Mouse (Mus musculus): Measurements from ENCODE around the gene Pan3. TPM values are rescaled to one million over a fixed set of nuclear protein-coding genes. Genes with fewer than 3 reads are reported as not detected.

Pan3 gene
- polyA plus RNA-seq, 1 experiment from 2014 or later = 46.9 TPM

DNA sequence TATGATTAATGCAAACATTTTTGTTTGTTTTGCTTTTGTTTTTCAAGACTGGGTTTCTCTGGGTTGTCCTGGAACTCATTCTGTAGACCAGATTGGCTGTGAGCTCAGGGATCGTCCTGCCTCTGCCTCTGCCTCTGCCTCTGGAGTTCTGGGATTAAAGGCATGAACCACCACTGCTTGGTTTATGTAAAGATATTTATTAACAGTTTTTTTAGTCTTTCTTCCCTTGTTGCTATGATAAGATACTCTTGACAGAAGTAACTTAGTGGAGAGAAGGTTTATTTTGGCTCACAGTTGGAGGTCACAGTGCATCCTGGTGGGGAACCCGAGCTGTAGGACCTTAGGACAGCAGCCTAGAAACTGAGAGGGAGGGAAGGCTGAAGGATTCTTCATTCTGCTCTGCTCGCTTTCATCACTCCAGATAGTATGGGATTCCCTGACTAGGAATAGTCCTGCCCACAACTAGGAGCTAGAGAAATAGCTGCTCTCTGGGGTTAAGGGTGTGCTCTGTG lies 11.1 kb downstream of the Pan3 start:
- H3K27ac ChIP-seq = no peak overlapping the region
- H3K4me3 ChIP-seq = no peak overlapping the region
- DNase-seq (ENCODE audit: low spot score) = no peak
- H3K9me3 ChIP-seq (replicated peaks) = no peaks in the 10 kb centered on the region
- peaks cover 11% of the 10 kb centered on the region for H3K36me3 ChIP-seq
- 84% methylated on average over 3 of the region's 3 CpGs for WGBS
- H3K4me1 ChIP-seq = no peaks in the 10 kb centered on the region
- no peaks in the 10 kb centered on the region for H3K27me3 ChIP-seq (ENCODE audit: low read depth, poor library complexity, severe bottlenecking)

DNA sequence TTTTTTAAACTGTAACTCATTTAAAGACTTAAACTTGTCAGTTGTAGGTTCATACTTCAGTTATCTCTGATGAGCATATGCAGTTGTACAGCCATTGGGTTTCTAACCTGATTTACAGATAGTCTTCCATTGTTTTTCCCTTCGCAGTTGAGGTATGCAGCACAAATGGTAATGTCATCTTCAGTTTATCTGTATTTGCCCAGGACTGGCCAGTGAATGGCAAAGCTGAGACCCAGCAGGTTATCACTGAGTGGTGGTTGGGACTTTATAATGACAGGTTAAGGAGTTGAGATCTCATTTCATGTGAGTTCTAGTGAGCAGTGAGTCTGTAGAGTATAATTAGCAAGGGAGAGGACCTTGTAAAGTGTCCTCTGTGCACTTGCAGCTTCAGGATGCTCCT lies 12.0 kb downstream of the Pan3 start:
- 90% methylated on average over 1 of the region's 1 CpGs for WGBS
- Histone ChIP-seq H3K9me3 (replicated peaks) (no peaks in the 10 kb centered on the region), H3K27ac (no peak overlapping the region), H3K36me3 (peaks cover 11% of the 10 kb centered on the region), H3K27me3 (ENCODE audit: low read depth, poor library complexity, severe bottlenecking) (no peaks in the 10 kb centered on the region), H3K4me3 (no peak overlapping the region), H3K4me1 (no peaks in the 10 kb centered on the region)
- no peak for DNase-seq (ENCODE audit: low spot score)

DNA sequence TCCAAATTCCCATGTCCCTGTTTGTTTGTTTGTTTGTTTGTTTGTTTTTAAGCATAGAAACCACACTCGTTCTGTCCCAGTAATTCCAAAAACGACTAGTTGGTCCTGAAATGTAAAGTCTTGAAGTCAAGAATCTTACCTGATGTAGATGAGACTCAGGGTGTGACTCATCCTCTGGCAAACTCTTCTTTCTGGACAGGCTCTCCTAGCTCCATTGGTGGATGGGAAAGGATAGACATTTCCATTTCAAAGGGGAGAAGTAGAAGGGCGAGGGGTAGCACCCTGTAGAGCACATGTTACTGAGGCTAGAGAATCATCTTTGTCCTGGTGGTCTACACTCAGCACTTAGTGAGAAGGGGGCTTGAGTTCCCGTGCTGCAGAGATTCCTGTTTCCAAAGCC lies 12.8 kb downstream of the Pan3 start:
- Histone ChIP-seq H3K27ac (no peak overlapping the region), H3K36me3 (peaks cover 11% of the 10 kb centered on the region), H3K4me1 (no peaks in the 10 kb centered on the region), H3K27me3 (ENCODE audit: low read depth, poor library complexity, severe bottlenecking) (no peaks in the 10 kb centered on the region), H3K4me3 (no peak overlapping the region), H3K9me3 (replicated peaks) (no peaks in the 10 kb centered on the region)
- no peak for DNase-seq (ENCODE audit: low spot score)
- WGBS = 80% methylated on average over 4 of the region's 4 CpGs

DNA sequence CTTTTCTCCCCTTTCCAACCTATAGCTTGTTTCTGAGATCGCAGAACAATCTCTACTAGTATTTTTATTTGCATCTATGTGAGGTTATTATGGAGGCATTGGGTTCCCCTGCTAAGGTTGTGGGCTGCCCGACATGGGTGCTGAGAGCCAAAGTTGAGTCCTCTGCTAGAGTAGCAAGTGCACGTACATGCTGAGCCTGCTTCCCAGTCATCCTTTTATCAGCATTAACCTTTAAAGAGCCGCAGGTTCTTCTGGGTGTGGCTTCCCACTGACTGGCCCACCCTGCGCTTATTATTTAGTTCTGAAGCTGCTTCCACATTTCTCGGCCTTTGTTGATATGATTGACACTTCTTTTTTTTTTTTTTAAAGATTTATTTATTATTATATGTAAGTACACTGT lies 14.3 kb downstream of the Pan3 start:
- WGBS = 91% methylated on average over 6 of the region's 6 CpGs
- no peak for DNase-seq (ENCODE audit: low spot score)
- no peak overlapping the region for H3K4me3 ChIP-seq
- H3K9me3 ChIP-seq (replicated peaks) = no peaks in the 10 kb centered on the region
- no peak overlapping the region for H3K27ac ChIP-seq
- H3K36me3 ChIP-seq = peaks cover 2% of the 10 kb centered on the region
- no peaks in the 10 kb centered on the region for H3K27me3 ChIP-seq (ENCODE audit: low read depth, poor library complexity, severe bottlenecking)
- H3K4me1 ChIP-seq = 0 out of 2 replicates have a peak, but pooled peaks cover 7% of the 10 kb centered on the region

DNA sequence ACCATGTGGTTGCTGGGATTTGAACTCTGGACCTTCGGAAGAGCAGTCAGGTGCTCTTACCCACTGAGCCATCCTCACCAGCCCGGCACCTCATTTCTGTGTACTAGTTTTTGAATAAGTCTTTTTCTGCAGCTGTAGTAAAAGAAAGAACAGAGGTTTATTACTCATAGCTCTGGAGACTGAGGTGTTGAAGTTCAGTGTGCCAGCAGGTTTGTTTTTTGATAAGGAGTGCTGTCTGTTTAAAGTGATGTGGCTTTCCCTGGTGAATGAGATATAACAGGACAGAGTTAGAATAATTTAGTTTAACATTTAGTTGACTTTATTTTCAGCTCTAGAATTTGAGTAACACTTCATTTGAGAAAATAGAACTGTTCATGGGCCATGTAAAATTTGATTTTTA lies 14.8 kb downstream of the Pan3 start:
- Histone ChIP-seq H3K4me3 (no peak overlapping the region), H3K9me3 (replicated peaks) (no peaks in the 10 kb centered on the region), H3K4me1 (0 out of 2 replicates have a peak, but pooled peaks cover 7% of the 10 kb centered on the region), H3K36me3 (no peaks in the 10 kb centered on the region), H3K27ac (no peak overlapping the region), H3K27me3 (ENCODE audit: low read depth, poor library complexity, severe bottlenecking) (no peaks in the 10 kb centered on the region)
- DNase-seq (ENCODE audit: low spot score) = no peak
- WGBS = 92% methylated on average over 2 of the region's 2 CpGs

DNA sequence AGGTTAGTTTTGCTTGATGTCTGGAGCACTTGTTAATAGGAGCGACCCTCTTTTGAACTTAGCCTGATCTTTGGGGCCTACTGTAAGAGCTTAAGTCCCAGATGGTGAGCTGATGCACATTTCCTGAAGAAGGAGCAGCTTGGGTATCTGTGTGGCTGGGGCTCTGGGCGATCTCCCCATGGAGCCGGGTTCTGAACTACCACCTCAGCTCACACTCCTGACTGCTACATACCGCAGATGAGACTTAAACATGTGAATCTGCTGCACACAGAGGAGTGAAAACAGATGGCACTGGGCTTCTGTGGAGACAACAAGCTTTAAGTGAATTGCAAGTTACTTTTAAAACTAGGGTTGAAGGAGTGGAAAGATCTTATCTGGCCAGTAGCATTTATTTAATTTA lies 15.3 kb downstream of the Pan3 start:
- Histone ChIP-seq H3K4me3 (no peak overlapping the region), H3K36me3 (no peaks in the 10 kb centered on the region), H3K4me1 (0 out of 2 replicates have a peak, but pooled peaks cover 7% of the 10 kb centered on the region), H3K27me3 (ENCODE audit: low read depth, poor library complexity, severe bottlenecking) (no peaks in the 10 kb centered on the region), H3K9me3 (replicated peaks) (no peaks in the 10 kb centered on the region), H3K27ac (no peak overlapping the region)
- no peak for DNase-seq (ENCODE audit: low spot score)
- WGBS = 90% methylated on average over 4 of the region's 4 CpGs

DNA sequence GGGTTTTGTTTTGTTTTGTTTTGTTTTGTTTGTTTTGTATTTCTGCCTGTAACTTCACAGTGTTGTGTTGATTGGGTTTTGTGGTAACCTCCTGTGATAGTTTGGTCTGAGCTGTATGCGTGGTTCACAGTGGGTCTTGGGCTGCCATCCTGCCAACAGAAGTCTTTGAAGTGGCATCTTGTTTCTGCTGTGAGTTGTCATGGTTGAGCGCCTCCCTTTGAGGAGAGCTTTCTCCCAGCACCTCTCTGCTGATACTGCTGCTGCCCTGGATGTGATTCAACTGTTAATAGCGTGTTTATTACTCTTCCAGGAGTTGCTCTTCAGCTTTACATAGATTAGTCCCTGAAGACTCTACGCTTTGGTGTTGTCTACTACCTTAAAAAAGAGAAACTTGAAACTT lies 18.6 kb downstream of the Pan3 start:
- Histone ChIP-seq H3K27ac (no peak overlapping the region), H3K9me3 (replicated peaks) (no peaks in the 10 kb centered on the region)
- 40% methylated on average over 4 of the region's 4 CpGs for WGBS

DNA sequence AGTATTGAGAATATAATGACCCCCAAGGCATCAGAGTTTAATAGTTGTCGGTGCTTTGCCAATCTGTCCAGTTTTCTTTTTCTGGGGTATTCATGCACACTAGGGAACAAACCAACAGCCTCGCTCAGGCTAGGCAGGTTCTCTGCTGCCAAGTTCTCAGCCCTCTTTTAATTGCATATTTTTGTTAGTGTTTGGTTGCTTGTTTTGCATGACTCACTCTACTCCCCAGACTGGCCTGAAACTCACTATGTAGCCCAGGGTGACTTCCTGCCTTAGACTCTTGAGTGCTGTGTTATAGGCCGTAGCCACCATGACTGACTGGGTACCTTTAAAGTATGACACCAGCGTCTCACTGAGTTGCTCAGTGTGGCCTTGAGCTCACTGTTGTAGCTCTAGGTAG lies 19.0 kb downstream of the Pan3 start:
- Histone ChIP-seq H3K4me1 (0 out of 2 replicates have a peak, but pooled peaks cover 7% of the 10 kb centered on the region), H3K4me3 (no peak overlapping the region), H3K27ac (no peak overlapping the region), H3K9me3 (replicated peaks) (no peaks in the 10 kb centered on the region), H3K27me3 (ENCODE audit: low read depth, poor library complexity, severe bottlenecking) (no peaks in the 10 kb centered on the region), H3K36me3 (peaks cover 29% of the 10 kb centered on the region)
- 81% methylated on average over 4 of the region's 4 CpGs for WGBS
- no peak for DNase-seq (ENCODE audit: low spot score)

More for the DNA sequence above, 18.6 kb downstream of the Pan3 start:
- H3K36me3 ChIP-seq = peaks cover 25% of the 10 kb centered on the region
- H3K4me3 ChIP-seq = no peak overlapping the region
- no peak for DNase-seq (ENCODE audit: low spot score)
- 0 out of 2 replicates have a peak, but pooled peaks cover 7% of the 10 kb centered on the region for H3K4me1 ChIP-seq
- H3K27me3 ChIP-seq (ENCODE audit: low read depth, poor library complexity, severe bottlenecking) = no peaks in the 10 kb centered on the region

DNA sequence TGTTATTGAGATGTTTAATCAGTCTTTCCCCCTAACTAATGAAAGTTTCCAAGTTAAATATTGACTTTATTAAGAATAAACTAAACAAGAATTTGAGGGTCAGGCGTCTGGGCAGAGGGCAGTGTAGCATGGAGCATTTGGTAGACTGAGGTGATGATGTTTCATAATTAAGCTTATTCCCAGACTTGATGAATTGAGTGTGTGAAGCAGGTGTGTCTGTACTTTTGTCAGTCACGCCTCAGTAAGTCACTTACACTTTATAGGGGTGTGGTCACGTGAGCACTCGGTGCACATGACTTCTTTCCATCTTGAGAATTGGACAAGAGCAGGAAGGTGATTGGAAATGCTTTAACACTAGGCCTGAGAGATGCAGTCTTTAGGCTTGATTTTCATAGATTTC lies 26.5 kb downstream of the Pan3 start:
- H3K36me3 ChIP-seq = peaks cover 58% of the 10 kb centered on the region
- H3K27me3 ChIP-seq (ENCODE audit: low read depth, poor library complexity, severe bottlenecking) = no peaks in the 10 kb centered on the region
- 93% methylated on average over 4 of the region's 4 CpGs for WGBS
- H3K4me1 ChIP-seq = peaks cover 4% of the 10 kb centered on the region; the same call in 1 of the 2 replicates
- no peak overlapping the region for H3K4me3 ChIP-seq
- no peaks in the 10 kb centered on the region for H3K9me3 ChIP-seq (replicated peaks)
- DNase-seq (ENCODE audit: low spot score) = no peak
- H3K27ac ChIP-seq = no peak overlapping the region

DNA sequence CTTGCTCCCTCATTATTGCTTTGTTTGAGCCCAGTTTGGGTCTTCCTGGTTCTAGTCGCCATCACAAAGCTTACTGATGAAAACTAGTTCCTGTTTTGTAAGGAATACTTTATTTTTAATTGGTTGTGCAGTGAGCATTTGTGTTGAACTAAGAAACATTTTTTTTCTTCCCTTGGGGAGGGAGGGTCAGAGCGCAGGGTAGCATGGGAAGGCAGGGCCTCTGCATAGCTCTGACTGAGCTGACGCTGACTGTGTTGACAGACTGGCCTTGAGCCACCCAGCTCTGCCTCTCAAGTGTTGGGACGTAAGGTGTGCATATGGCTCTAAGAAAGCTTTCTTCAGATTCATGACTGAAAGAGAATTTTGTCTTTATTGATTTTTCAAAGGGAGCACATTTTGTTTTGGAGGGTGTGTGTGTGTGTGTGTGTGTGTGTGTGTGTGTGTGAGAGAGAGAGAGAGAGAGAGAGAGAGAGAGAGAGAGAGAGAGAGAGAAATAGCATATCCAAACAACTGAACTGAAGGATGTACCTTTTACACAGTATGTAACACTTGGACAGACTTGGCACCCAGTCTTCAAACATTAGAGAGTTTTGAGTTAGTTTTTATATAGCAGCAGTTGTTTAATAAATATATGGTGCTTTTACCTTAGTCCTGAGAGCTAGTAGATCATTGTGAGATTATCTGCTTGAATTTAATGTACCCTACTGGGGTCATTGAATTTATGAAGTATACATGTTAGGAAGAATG lies 30.0 kb downstream of the Pan3 start:
- WGBS = 85% methylated on average over 4 of the region's 4 CpGs
- Histone ChIP-seq H3K4me3 (no peak overlapping the region), H3K27me3 (ENCODE audit: low read depth, poor library complexity, severe bottlenecking) (no peaks in the 10 kb centered on the region), H3K4me1 (peaks cover 4% of the 10 kb centered on the region; the same call in 1 of the 2 replicates), H3K36me3 (peaks cover 28% of the 10 kb centered on the region), H3K27ac (0 out of 2 replicates have a peak overlapping the region, but pooled peaks have one; percentile 14), H3K9me3 (replicated peaks) (no peaks in the 10 kb centered on the region)
- no peak for DNase-seq (ENCODE audit: low spot score)

DNA sequence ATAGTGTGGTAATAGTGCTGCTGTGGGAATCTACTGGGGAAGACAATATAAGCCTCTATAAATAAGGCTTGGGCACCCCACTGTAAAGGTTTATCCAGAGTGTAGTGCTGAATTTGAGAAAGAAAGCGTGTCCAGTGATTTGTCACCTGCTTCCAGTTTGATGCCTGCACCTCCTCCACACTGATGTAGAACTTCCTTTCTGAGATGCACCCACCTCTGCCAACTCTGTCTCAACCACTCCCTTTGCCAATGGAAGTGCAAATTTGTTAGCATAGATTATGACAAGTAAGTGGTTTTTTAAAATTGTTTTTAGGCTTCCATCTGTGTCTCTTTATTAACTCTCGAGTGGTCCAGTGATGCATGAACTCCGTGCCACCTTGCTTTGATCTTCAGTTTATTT lies 33.3 kb downstream of the Pan3 start:
- no peak overlapping the region for H3K27ac ChIP-seq
- no peak overlapping the region for H3K4me3 ChIP-seq
- no peak for DNase-seq (ENCODE audit: low spot score)
- H3K9me3 ChIP-seq (replicated peaks) = no peaks in the 10 kb centered on the region
- WGBS = 78% methylated on average over 3 of the region's 3 CpGs
- peaks cover 4% of the 10 kb centered on the region; the same call in 1 of the 2 replicates for H3K4me1 ChIP-seq
- no peaks in the 10 kb centered on the region for H3K27me3 ChIP-seq (ENCODE audit: low read depth, poor library complexity, severe bottlenecking)
- peaks cover 16% of the 10 kb centered on the region for H3K36me3 ChIP-seq

DNA sequence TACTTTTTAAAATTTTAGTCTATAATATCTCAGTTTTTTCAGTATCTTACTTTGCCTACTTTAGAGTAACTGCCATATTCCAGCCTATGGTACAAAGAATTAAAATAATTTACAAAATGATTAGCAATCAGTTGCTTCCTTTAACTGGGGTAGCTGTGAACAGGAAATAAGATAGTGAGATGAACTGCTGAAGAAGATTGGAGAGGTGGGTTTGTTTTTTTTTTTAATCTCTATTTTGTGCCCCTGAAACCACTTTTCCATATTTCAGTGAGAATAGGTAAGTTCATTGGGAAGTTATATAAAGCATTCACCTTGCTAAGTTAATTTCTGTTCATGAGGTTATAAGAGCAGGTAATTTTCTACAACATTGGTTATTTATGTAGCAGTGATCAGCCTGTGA lies 36.4 kb downstream of the Pan3 start:
- Histone ChIP-seq H3K36me3 (peaks cover 15% of the 10 kb centered on the region), H3K27ac (no peak overlapping the region), H3K4me3 (no peak overlapping the region), H3K9me3 (replicated peaks) (no peaks in the 10 kb centered on the region), H3K4me1 (no peaks in the 10 kb centered on the region), H3K27me3 (ENCODE audit: low read depth, poor library complexity, severe bottlenecking) (no peaks in the 10 kb centered on the region)
- no peak for DNase-seq (ENCODE audit: low spot score)

DNA sequence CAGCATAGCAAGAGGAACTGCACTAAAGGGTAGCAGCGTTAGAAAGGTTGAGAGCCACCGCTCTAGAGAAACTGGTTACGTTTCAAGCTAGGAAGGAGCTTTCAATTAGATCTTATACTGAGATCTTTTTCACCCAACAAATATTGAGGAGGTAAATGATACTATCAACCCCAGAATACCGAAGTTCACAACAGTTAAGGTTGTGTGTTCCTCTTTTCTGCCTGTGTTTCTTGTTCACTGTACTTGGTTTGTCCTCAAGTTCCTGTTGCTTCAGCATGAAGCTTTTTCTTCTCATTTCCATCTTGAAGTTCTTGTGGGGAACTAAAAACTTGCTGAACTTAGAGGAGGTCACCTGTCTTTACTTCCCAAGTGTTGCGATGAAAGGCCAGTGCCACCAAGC lies 41.2 kb downstream of the Pan3 start:
- Histone ChIP-seq H3K4me3 (no peak overlapping the region), H3K9me3 (replicated peaks) (no peaks in the 10 kb centered on the region), H3K4me1 (no peaks in the 10 kb centered on the region), H3K36me3 (peaks cover 15% of the 10 kb centered on the region), H3K27me3 (ENCODE audit: low read depth, poor library complexity, severe bottlenecking) (no peaks in the 10 kb centered on the region), H3K27ac (no peak overlapping the region)
- no peak for DNase-seq (ENCODE audit: low spot score)
- over 99% methylated on average over 5 of the region's 5 CpGs for WGBS
